Comparison of ENCODE assay signal across 19 mouse cellular contexts in the genomic region with DNA sequence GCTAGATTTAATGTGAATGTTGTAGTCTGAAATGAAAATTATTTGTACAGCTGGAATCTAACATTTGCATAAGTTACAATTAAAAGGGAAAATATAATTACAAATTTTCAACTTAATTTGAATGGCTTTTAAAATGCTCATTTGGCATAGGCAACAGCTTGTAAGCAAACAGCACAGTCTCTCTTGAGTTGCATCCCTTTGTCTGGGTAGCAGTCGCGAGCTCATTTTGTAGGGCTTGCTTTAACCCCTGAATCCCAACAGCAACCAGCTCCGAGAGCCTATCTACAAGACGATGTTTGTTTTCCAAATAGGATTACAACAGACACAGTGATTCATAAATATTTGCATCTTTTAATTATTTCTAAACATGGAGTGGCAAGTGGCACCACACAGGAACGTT.
"Had no signal": no experiment of that assay in that cellular context is flagged by ENCODE, and none has a peak within 500 bp of the region (broad histone marks: within the 10 kb centered on the region; RNA-seq: fewer than 3 reads in every experiment).

No protein-coding gene starts in this region.

- H3K4me2 ChIP-seq: lung, embryonic 14.5 days; midbrain, embryonic 12.5 days; neural tube, embryonic 13.5 days; neural tube, embryonic 15.5 days had no signal

- H3K4me3 ChIP-seq: midbrain, embryonic 10.5 days; midbrain, embryonic 12.5 days; myocyte; neural tube, embryonic 13.5 days; neural tube, embryonic 15.5 days had no signal

- ATAC-seq: midbrain, embryonic 16.5 days had no signal

- H3K9ac ChIP-seq: lung, embryonic 14.5 days; midbrain, embryonic 12.5 days; neural tube, embryonic 13.5 days; neural tube, embryonic 15.5 days had no signal

- DNase-seq: lung, adult 18-20 months; lung, embryonic 14.5 days; lung, postnatal 10 days; lung, postnatal 4 days; midbrain, embryonic 14.5 days; retina, postnatal 1 day; right cerebral cortex, adult 18-20 months; right cerebral cortex, postnatal 25 days; right cerebral cortex, postnatal 4 days; spleen, adult 18-20 months; thymus, adult 18-20 months; thymus, postnatal 14 days; thymus, postnatal 36 days had no signal

- H3K27ac ChIP-seq: midbrain, embryonic 10.5 days; midbrain, embryonic 12.5 days; neural tube, embryonic 13.5 days; neural tube, embryonic 15.5 days had no signal

- H3K4me1 ChIP-seq: midbrain, embryonic 10.5 days; midbrain, embryonic 12.5 days; neural tube, embryonic 13.5 days; neural tube, embryonic 15.5 days had no signal

- H3K27me3 ChIP-seq: midbrain, embryonic 12.5 days; neural tube, embryonic 13.5 days; neural tube, embryonic 15.5 days had no signal

- H3K9me3 ChIP-seq: midbrain, embryonic 10.5 days; midbrain, embryonic 12.5 days; neural tube, embryonic 13.5 days; neural tube, embryonic 15.5 days had no signal

- H3K36me3 ChIP-seq: midbrain, embryonic 10.5 days; midbrain, embryonic 12.5 days; neural tube, embryonic 13.5 days; neural tube, embryonic 15.5 days had no signal
